ENCODE assay signal across 1 mouse cellular context in the genomic region with DNA sequence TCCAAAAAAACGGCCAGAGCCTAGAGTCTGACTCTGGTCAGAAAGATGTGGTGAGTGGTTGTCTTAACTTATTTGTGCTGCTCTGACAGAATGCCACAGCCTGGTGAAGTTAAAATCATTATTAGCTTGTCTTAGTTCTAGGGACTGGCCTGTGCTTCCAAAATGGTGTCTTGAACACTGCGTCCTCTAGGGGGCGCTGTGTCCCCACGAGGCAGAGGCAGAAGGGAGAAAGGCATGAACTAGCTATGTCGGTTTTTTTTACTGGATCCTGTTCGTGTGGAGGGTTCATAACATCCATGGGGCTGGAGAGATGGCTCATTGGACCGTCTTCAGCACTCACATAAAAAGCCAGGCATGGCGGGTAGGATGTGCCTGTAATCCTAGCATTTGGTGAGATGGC.
TF ChIP-seq lines count a peak whose summit lies in the region.

No protein-coding gene starts in this region.

TF ChIP-seq in CH12.LX, 34 proteins besides CTCF, POLR2A, EP300 and RAD21 (continued from another document):
- TF ChIP-seq SMC3 (IDR thresholded peaks at IDR 0.05; ENCODE audit: low read depth, low read length) (peak; percentile 54), RCOR1 (conservative IDR thresholded peaks at IDR 0.05; ENCODE audit: low read depth, low read length) (no peak), MXI1 (IDR thresholded peaks at IDR 0.05; ENCODE audit: low read depth, low read length) (no peak), MAX (IDR thresholded peaks at IDR 0.05; ENCODE audit: low read length) (peak; percentile 53; the same call in 1 of the 2 replicates), GABPA (IDR thresholded peaks at IDR 0.05; ENCODE audit: insufficient replicate concordance, low read depth, low read length) (no peak), UBTF (IDR thresholded peaks at IDR 0.05; ENCODE audit: low read depth, low read length) (no peak)
